Mouse (Mus musculus) heart, adult 18-20 months (tissue): ENCODE data around the gene Art2b. TPM values are rescaled to one million over a fixed set of nuclear protein-coding genes. Genes with fewer than 3 reads are reported as not detected.
"Not testable (repeated sequence)": the region's sequence is repeated elsewhere in the genome, so short reads cannot be mapped to it uniquely, and the experiment has no call there.

Source experiments
- DNase-seq, 2 experiments: peaks; one replicate each; pipeline ENCODE4 v3.0.0; 2021 to 2022; ENCODE audit warnings: mixed read lengths in 1 of 2
- total RNA-seq, 2 experiments: library from RNA; stranded (reverse); gene quantifications; 2 replicates each; pipeline ENCODE4 v1.2.3; 2021

The Art2b gene
- total RNA-seq, 2 experiments from 2014 or later, result 0.15 TPM; not detected in 1

DNA sequence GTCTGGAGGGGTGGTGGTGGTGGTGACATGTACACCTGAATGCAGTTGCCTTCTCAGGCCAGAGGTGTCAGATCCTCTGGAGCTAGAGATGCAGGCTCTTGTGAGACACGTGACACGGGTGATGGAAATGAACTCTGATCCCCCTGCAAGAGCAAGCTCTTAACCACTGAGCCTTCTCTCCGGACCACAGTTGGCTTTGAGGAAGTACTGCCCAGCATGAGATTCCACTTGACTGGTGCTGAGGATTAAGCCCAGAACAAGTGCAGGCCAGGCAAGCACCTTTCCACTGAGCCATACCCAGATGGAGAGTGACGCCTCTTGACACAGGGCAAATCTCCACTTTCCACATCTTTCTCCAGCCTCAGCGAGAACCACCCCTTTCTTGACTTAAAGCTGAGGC is 26.0 kb downstream of the Art2b start:
- not testable (repeated sequence) for DNase-seq

DNA sequence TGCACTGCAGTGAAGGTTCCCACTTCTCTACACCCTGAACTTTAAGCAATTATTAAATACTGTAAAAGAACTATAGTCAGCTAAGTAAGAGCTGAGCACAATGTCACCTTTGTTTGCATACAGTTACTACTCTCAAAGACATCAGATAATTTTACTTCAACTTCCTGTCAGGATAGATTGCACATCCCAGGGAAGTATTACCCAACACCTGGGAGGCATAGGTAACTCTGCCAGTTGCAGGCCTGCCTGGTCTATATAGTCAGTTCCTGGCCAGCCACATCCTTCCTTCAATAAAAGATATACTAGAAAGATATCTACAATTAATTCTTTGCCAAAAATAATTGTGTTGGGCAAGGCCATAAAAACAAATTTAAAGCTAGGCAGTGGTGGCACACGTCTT is 28.0 kb downstream of the Art2b start:
- no peak for DNase-seq

DNA sequence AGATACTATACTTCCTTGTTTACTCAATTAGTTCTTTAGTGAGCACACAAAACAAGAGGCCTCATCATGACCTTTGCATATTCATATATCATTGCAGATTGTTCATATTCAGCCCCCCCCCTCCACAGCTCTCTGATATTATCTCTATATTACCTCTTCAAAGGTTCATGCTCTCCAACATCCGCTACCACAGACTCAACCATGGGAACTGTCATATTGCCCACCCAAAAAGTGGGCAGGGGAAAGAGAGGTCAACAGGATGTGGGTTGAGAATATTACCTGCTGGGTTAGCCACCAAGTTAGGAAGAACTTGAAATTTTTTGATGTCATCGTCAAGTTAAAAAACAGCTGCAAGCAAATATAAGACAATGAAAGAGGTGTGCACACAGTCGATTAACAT is 29.9 kb downstream of the Art2b start:
- DNase-seq, result not testable (repeated sequence)

DNA sequence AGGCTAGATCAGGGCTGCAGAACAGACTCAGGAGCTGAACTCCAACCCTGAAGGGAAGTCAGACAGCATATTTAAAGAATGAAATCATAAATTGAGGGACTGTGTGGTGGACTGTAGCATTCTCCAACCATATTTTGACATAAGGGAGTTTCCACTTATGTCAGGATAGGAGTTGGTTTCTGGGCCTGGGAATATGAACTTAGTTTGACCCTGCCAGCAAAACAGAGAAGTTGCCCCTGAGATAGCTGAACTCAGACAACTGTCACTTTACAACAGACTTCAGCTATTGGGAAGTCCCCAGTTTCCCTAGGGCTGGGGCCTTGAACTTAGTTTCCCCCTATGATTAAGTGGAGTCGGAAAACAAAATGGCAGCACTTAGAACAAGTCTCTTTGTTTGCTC is 33.9 kb downstream of the Art2b start:
- peak in 1 of 2 experiments; percentile 26 for DNase-seq

DNA sequence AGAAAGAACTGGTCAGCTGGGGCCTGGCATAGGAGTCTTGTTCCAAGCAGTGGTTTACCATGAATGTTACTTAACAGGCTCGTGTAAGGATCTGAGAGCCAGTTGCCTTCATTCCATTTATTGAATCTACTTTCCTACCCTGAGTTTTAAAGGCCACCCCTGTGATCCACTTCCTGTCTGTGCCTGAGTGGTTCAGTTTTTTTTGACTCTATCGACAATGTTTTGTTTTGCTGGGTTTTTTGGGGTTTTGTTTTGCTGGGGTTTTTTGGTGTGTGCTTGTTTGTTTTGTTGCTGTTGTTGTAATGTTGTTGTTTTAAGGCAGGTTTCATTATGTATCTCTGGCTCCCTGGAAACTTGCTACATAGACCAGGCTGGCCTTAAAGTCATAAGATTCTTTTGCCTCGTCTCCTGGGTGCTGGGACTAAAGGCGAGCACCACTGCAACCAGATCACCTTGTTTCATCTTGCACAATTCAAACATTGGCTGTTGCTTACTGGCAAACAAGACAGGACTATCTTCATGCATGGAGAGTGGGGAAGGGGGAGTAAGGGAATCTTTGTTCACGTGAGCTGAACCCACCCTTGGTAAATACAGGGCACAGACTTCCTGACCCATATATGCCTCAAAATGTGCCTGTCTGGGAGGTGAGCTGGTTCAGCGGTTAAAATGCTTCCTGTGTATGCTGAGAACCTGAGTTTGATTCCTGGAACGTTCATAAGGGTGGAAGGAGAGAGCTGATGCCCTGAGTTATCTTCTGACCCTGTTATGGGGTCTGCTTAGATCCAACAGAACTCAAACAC is 34.5 kb downstream of the Art2b start:
- no peak for DNase-seq

DNA sequence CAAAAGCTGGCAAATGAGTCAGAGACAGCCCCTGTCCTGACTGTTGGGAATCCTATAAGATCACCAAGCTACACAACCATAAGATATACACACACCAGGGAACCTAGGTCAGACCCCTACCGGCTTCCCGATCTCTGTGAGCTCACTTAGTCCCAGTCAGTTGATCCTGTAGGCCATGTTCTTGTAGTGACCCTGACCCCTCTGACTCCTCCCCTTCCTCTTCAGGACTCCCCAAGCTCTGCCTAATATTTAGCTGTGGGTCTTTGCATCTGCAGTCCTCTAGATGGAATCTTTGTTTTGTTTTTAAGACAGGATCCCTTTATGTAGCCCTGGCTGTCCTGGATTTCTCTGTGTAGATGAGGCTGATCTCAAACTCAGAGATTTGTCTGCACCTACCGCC is 36.1 kb downstream of the Art2b start:
- DNase-seq, result no peak

DNA sequence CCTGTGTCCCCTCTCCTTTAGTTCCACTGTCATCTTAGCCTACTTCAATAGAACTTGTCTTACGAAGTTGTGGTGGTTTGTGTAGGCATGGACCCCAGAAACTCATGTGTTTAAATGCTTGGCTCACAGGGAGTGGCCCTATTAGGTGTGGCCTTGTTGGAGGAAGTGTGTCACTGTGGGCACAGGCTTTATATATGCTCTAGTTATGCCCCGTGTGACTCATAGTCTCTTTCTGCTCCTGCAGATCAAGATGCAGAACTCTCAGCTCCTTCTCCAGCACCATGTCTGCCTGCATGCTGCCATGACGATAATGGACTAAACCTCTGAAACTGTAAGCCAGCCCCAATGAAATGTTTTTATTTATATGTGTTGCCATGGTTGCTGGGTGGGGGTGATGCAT is 37.7 kb downstream of the Art2b start:
- no peak for DNase-seq

DNA sequence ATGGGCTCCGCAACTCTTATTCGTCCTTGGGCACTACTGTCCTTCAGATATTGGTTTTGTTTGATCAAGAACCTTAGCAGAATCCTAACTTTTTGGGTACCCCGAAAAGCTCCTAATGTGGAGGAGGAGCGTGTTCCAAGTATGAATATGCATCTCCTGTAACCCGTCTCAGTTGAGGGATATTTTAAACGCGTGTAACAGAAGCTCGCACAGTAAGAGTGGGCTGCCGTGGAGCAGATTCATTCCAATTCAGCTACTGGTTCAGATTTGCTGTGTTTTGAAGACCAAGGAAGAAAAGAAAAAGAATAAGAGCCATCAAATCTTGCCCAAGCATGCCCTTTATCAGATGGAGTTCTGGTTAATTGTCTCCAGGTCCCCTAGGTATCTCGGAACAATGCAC is 43.7 kb downstream of the Art2b start:
- no peak for DNase-seq

DNA sequence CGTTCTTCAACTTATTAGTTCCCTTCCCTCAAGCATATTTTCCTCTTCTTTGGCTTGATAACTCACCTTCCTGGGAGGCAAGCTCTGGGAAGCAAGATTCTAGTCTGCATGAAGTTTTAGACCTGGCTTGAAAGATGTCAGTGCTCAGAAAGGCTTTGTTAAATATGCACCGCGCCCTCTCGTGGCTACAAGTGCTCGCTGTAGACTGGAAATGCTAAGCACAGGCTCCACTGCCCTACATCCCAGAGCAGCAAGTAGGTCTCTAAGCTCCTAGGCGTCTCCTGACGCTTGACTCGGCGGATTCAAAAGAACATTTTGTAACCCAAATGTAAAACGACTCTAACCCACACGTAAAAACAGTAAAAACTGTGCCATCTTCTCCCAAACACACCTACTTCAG is 44.3 kb downstream of the Art2b start:
- peak; percentile 67 to 81 for DNase-seq

DNA sequence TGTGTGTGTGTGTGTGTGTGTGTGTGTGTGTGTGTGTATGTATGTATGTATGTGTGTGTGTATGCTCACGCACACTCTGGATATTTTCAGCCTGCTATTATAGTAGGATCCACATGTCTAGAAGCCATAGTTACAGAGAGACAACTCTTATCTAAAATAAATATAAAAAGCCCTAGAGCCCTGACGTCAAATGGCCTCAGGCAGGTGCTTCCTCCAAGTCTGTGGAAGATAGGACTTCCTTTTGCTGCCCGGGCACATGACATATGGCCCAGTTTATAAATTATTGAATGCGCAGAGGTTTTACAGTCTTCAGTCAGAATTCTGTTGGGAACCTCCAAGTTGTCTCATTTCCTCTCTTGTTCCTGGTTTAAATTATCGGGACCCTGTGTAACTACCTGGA is 44.7 kb downstream of the Art2b start:
- no peak for DNase-seq

DNA sequence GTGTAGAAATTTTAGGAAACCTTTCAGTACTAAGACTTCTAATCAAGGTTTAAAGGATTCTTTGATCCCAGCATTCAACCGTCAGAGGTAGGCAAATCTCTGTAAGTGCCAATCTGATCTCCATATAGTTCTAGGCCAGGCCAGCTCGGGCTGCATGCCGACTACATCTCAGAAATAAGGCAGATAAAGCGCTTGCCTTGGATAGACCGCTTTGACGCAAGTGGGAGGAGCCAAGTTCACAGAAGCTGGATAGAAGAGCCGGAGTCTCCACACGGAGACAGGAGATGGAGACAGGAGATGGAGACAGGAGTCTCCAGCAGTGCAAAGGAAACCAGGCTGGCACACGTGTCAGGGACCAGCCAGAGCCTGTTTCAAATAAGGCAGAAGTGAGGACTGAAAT is 45.6 kb downstream of the Art2b start:
- no peak for DNase-seq

DNA sequence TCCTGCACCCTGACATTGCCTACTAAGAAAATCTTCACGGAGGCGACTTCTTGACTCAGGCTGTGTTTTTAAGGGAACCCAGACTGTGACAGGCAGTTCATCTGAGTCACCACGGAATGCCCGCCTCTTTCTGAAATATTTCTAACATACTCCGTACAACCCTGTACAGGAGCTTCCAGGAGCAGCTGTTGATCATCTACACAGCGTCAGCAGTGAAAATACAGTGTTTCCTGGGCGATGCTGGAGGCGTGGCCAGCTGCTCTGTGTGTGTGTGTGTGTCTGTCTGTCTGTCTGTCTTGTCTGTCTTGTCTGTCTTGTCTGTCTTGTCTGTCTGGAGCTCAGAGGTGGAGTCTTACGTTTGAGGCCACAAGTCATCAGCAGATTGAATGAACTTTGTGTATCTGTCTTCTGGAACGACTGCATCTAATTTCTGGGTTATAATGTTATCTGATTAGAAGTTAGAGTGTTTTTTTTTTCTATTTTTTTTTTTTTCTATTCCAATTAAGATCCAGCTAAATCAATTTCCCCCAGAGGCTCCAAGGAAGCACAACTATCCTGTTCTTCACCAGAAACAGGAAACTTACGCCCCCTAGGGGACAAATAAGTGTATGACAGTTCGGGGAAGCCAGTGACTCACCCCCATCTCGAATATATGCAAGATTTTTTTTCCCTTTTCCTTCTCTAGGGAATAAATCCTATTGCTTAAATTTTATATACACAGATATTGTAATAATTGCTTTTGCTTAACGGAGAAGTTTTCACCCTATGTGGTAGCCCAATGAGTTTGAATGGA is 47.1 kb downstream of the Art2b start:
- peak; percentile 41 to 67 for DNase-seq

DNA sequence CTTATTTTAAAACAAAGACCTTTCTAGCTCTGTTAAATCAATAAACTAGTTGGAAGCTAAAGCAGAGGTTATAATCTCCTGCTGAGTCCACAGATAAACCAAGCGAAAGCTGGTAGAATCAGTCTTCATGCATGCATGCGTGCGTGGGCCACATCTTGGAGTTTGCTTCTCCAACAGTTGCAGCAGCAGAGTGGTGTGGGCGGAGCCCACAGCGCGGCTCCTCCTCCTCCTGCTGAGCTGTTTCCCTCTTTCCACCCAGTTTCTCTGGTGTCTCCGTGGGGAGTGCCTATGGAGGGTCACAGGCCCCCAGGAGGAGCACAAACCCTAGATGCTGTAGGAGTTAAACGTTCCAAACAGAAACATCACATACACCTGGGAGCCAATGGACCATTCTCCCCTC is 47.9 kb downstream of the Art2b start:
- no peak for DNase-seq

DNA sequence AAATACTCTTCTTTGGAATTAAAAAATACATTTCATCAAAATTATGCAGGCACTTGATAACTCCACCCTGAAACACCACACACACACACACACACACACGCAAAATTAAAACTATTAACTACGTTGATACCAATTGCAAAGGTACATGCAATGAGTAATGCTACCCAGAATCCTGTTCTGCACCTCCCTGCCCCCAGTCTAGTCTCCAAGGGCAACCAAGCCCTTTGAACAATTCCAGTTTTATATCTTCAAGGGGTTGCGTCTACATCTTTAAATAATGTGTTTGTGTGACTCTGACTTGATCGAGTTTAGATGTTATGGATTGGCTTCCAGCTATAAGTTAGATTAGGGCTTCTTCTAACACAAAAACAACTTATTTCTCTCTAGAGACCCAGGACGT is 49.9 kb downstream of the Art2b start:
- no peak for DNase-seq

DNA sequence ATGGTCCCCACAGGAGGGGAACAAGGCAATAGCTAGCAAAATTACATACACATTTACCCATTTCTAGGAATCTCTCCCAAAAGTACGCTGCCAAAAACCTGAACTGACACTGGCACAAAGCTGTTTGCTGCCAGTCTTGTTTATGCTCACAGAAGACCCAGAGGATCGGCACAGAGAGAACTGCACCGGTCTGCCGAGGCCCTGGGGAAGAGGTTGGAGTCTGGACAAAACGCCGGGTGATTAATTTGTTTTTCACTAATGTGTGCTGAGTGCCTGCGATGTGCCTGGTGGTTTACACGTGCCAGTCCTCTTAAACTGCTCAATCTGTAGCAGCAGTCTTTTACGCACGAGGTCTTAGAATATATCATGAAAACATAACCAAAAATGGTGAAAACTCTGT is 50.3 kb downstream of the Art2b start:
- DNase-seq, result no peak

DNA sequence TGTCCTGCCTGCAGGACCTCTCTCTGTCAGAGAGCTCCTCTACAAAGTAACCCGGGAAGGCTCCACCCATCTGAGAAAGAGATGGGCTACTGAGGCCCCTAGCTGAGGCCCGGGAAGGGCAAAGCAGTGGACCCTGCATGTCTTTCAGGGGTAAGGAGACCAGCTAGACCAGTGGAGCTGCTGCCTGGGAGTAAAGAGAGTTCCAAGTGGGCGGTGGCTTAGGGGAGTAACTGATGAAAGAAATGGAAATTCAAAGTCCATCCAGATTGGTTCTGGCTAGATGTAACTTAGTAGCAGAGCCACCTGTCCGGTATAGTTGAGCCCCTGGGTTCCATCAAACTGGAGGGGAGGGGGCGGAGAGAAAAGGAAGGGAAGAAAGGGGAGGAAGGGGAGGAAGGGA is 51.0 kb downstream of the Art2b start:
- no peak for DNase-seq

Other genes with a start within 250 kb of the Art2b start
- gene Arap1, start 237.5 kb downstream of the Art2b start, total RNA-seq, result 10 to 100 TPM; 31.3 to 35.1 TPM
- gene Gm45837, start 174.7 kb downstream of the Art2b start, total RNA-seq, result 1 to 10 TPM; 2.6 to 3.0 TPM
- 10 to 100 TPM; 43.4 to 49.6 TPM for gene Pde2a, start 163.9 kb downstream of the Art2b start, total RNA-seq
- 10 to 100 TPM; 76.3 to 88.0 TPM for gene Clpb, start 78.0 kb upstream of the Art2b start, total RNA-seq
- under 1 TPM; 0.18 to 0.27 TPM for gene Phox2a, start 232.7 kb upstream of the Art2b start, total RNA-seq